Mouse (Mus musculus) left cerebral cortex, adult 11 months (tissue): ENCODE measurements around the gene Olfr324.

ENCODE experiments used
- DNase-seq: peaks from one replicate; pipeline ENCODE4 v3.0.0; 2022; ENCODE audit warnings: low spot score

Gene Olfr324

DNA sequence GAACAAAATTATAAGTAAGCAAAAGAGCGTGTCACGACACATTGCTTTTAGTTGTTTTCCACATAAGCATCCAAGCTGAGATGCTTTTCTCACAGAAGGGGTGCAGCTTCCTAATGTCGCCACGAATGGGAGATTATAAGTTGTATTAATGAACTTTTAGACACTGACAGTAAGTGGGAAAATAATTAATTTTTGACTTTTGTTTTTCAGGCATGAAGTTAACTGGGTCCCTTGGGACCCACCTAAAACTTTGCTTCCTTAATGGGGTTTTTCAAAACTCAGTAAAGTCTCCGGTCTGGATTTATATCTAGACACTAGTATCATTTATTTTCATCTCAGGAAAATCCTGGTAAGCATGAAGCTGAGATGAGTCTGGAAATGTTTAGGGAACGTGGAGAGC lies at the start of gene Olfr324:
TSS of gene Olfr324 (plus strand) at position 301 of the 400 bp plus-strand sequence.
- DNase-seq: no peak

DNA sequence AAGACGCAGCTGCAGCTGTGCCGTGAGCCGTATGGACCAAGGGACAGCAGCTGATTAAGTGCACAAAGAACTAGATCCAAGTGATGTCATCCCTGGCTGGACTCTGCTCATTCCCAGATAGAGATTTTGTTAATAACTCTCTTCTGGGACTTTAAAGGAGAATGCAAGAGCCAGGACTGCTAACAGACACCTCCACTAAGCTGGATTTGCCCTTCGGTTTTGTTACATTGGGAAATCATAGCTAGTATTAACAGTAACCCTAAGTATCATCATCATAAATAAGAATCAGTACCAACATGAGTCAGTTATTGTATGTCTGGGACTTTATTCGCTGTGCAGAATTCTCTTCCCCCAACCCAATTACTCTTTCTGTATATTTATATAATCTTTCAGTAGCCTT lies 48.6 kb upstream of the Olfr324 start, which contains the start of gene Olfr329-ps:
TSS of gene Olfr329-ps (minus strand) at position 101 of the 400 bp plus-strand sequence.
- DNase-seq: no peak

DNA sequence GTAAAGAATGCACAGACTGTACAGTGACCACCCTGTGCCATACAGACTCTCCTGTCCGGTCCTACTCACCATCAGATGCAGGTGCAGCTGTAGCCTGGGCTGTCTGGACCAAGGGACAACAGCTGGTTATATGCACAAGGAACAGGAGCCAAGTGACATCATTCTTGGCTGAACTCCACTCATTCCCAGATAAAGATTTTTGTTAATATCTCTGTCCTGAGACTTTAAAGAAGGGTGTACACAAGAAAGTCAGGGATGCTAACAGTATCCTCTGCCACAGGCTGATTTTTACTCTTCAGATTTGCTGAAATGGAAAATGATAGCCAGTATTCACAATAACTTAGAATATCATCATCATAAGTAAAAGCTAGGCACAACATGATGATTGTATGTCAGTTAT lies 39.4 kb upstream of the Olfr324 start, which contains the start of gene Olfr328:
TSS of gene Olfr328 (minus strand) at position 101 of the 400 bp plus-strand sequence.
- no peak for DNase-seq

DNA sequence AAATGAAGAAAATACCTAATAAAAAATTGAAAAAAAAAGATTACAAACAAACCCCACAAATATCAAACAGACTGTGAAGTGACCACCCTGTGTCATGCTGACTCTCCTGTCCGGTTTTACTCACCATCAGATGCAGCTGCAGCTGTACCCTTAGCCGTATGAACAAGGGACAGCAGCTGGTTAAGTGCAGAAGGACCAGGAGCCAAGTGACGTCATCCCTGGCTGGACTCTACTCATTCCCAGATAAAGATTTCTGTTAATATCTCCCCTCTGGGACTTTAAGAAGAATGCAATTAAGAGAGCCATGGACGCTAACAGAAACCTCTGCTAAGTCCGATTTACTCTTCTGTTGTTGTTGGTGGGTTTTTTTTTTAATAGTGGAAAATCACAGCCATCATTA lies 24.5 kb upstream of the Olfr324 start, which contains the start of gene Olfr224:
TSS of gene Olfr224 (minus strand) at position 149 of the 400 bp plus-strand sequence.
- DNase-seq: no peak

DNA sequence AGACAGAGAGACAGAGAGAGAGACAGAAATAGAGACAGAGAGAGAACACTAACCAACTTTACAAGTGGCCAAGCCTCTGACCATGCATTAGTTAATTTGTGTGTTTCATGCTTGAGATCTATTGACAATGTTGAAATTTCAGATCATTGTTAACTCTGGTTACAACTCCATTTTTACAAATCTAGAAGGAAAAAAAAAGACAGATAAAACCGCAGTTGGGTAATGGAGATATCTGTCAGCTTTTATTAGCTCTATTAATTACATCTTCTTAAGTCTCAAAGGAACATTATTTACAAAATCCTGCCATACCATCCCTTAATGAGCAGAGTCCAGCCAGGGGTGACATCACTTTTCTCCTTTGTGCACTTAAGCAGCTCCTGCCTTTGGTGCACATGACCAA lies 17.5 kb upstream of the Olfr324 start, which contains the start of gene Olfr325:
TSS of gene Olfr325 (plus strand) at position 301 of the 400 bp plus-strand sequence.
- DNase-seq: no peak

DNA sequence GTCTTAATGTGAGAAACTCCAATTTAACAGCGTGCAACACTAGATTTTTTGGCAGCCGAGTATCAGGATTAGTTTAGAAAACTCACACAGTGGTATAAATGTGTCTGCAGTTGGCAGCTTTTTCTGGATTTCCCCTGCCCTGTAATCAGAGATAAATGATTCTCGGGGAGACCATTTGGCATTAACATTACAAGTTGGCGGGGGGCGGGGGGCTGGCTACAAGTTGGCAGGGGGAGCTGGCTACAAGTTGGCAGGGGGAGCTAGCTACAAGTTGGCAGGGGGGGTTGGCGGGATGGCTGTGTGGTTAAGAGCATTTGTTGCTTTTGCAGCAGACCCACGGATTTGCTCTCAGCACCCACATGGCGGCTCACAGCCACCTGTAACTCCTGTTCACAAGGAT lies 16.3 kb upstream of the Olfr324 start:
- DNase-seq: no peak

DNA sequence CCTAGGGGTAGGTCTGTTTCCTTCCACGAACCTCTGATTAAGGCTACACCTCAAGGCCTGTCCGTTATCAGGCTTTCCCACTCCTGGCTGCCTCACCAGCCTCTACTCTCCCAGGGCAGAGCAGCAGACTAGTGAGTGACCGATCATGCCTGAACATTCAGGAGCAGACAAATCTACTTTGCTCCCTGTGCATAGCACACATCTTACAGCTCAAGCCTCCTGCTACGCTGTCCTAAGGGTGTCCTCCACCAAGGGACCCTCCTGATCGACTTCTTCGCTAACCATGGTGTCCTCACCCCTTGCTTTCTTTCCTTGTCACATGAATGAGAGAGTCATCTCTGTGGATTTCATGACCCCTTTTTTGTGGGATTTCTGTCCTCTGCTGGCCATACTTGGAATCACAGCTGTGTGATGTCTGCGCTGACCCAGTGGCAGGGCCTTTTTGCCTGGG lies 7.0 kb upstream of the Olfr324 start:
- DNase-seq: no peak

DNA sequence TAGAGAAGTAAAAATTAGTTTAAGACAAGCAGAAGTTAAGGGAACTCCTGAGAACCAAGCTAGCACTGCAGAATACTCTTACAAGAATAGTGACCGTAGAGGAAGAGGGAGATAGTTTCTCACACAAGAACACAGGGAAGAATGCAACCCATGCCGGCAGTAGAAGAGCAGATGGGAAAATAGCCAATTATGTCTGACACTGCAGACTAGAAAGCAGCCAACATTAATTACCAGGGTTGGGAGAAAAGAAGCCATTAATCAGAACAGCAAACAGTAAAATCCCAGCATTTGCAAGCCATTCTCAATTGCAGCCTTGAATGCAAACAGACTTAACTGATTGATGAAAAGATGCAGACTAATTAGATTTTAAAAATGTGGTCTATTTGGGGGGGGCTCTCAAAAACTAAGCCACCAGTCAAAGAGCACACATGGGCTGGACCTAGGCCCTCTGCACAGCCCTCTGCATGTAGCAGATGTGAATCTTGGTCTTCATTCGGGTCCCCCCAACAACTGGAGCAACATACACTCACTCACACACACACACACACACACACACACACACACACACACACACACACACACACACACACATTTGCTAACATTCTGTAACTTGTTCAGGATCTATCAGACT lies 6.2 kb upstream of the Olfr324 start:
- no peak for DNase-seq

DNA sequence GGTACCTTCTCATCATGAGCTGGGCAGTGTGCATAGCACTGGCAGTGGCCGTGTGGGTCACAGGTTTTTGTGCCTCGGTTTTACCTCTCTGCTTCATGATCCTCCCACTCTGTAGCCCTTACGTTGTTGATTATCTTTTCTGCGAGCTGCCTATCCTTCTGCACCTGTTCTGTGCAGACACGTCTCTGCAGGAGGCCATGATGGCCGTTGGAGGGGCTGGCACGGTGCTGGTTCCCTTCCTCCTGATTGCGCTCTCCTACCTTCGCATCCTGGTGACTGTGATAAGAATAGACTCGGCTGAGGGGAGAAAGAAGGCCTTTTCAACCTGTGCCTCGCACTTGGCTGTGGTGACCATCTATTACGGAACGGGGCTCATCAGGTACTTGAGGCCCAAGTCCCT lies 2.9 kb downstream of the Olfr324 start:
- DNase-seq: no peak

DNA sequence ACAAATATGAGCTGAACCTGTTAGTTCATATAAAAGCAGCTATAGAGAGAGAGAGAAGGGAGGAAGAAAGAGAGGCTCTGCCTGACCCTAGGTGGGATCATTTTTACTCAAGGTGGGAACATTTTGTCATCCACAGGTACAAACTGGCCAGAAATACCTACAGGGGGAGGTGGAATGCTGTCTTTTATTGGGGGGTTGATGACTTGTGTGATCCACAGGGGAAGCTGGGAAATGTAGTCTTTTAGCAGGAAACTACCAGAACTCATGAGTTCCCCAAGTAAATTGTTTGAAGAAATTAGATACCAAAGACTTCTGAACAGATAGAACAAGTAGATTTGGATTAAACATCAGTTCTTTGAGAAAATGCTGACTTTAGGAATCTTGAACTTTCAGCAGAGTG lies 7.1 kb downstream of the Olfr324 start:
- no peak for DNase-seq

DNA sequence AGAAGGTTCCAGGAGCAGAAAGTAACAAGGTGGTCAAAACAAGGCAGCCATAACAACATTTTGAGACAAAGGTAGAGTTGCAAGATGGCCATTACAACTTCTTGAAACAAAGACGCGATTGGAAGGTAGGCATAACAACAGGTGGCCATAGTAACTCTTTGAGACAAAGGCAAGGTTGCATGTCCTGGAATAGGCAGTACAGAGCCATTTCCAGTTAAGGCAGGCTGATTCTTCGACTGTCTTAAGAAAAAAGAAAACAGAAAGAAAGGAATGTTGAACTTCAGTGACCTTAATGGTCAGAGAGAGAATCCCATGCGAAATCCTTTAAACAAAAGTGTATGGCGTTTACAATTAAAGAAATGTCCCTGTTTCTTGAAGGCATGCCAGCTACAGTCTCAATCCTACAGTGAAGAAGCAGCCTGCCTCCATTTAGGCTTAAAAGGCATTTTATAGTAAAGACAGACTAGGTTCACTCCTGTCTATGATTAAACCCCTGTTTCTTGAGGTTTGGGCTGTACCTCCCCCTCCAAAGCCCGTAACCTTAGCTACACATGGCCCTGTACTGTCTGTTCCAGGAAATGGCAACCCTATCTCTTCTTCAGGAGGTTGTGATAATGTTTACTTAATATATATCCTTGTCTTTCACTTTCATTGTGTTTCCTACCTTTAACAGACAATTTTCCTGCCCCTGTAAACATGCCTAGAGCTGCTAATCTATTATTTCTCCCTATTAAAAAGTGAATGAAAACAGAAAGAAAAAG lies 8.1 kb downstream of the Olfr324 start:
- DNase-seq: no peak

DNA sequence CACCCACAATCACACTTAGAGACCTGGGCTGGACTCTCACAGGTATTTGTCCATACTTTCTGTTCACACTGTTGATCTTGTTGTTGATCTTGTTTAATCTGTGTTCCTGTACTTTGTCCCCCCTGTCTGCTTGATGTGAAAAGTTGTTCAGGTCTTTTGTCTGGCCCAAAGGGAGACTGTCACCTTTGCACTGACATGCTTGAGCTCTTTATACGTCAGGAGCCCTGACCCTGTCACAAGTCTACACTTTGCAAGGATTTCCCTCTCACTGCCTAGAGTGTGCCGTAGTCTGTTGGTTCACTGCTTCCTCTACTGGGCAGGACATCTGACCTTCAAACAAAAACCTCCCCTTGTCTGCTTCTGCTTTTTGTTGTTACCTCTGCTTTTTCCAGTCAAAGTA lies 9.8 kb downstream of the Olfr324 start:
- DNase-seq: no peak

DNA sequence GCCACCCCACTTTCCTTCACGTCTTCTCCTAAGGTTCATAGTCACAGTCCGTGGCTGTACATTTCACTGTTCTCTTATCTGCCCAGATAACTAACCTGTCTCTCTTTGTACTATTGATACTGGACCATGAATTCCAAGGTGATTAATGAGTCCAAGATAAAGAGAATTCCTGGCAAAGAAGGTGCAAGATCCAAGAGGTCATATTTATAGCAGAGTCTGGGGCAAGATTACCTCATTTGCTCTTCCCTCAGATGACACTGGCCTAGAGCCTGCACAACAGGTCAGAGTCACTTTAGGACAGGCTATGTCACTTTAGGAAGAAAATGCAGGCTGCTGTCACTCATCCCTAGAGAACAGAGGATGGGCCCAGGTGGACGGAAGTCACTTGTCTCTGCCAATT lies 10.3 kb downstream of the Olfr324 start:
- DNase-seq: no peak

DNA sequence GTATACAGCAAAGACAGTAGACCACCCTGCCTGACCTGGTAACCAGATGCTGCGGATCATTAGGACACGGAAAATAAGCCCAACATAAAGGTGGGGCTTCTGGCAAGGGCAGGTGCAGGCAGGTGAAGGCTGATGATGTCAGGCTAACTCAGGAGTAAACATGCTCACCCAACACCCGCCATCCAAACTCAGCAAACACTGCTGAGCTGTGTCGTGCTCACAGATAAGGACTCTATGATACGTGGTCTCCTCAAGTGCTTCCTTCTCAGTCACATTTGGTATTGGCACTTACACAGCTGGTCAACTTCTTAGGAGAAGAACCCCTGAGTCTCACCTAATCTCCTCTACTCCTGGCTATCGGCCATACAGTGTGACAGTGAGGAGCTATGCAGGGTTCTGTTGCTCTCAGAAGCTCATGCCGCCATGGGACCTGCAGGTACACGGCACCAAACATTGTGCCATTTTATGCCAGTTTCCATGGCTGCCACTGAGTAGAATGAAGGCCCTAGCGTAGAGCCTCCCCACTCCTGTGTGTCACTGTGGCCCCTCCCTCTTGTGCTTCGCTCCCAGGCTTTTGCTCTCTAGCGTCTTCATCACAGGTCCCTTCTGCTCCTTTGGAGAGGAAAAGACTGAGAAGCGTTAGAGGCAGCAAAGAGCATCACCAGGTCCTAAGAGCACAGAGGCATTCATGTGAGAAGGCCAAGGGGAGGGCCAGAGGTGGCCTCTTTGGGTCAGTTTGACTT lies 11.4 kb downstream of the Olfr324 start:
- DNase-seq: no peak

DNA sequence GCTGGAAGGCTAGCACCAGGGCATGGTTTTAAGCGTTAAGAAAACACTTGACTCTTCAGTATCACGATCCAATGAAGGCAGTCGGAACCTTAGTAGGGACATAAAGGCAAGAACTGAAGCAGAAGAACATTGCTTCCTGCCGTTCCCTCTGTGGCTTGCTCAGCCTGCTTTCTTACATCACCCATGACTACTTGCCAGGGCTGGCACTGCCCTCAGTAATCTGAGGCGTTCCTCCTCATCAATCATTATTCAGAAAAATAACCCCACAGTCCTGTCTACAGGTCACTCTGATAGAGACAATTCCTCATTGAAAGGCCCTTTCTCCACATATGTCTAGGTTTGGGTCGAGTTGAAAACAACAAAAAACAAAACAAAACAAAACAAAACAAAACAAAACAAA lies 12.1 kb downstream of the Olfr324 start:
- DNase-seq: no peak

DNA sequence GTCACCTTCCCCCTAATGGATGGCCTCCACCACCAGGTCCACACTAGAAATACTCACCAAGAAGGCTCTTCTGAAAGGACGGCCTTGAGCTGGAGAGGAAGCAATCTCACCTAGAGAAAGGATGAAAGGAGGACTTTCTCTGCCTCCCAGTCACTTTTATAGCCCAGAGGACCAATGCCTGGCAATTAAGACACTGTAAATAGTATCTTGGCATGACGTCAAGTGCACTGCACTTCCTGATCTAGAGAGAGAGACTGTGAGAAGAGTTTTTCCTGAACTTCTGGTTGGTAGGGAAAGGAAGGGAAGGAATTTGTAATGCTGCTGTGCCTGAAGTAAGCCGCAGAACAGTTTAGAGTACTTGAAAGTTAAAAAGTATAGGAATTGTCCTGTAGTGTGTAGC lies 18.4 kb downstream of the Olfr324 start:
- DNase-seq: no peak

DNA sequence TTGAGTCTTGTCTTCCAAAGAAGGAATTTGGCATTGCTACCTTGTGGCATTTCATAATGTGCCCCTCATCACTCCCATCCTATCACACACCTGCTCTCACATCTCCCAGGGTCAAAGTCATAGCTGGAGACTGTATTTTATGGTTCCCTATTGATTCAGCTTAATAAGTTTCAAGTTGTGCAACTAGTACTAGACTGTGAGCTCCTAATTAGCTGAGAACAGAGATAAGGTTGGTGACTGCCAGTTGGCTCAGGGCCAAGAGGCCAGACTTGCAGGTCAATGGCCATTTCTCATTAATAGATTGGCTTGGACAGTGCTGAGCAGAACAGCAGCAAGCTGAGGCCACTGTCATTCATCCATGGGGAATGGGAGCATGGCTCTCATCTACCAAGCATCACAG lies 19.6 kb downstream of the Olfr324 start:
- no peak for DNase-seq

DNA sequence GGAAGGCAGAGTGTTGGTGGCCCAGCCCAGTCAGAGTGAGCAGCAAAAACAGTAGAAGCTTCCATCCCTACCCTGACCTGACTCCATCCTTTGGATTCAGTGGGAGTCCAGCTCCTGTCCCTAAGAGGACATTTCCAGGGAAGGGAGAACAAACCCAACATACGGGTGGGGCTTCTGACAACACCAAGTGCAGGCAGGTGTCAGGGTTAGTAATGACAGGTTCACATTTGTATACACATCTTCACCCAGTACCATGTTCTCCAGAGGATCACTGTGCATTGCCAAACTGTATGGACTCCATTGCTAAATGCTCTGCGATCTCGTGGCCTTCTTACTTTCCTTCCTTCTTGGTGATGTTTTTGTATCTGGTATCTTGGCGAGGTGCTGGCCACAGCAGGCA lies 21.1 kb downstream of the Olfr324 start, which contains the start of gene 2210407C18Rik:
TSS of gene 2210407C18Rik (minus strand) at position 101 of the 400 bp plus-strand sequence.
- DNase-seq: no peak

DNA sequence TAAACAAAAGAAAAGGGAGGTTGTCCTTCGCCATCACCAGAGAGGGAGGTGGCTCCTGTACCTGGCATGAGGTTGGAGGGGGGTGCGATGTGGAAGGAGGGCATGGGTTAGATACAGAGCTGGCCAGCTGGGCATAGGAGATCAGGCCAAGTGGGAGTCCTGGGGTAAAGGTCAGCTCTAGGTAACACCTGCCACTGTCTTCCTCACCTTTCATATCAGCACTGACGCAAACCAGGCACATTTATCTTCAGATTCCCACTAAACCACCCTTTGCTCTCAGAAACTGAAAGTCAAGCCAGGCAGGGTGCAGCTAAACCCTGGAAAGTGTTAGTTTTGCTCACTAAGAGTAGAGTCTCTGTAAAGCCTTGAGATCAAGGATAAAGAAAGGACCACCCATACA lies 23.5 kb downstream of the Olfr324 start:
- no peak for DNase-seq

DNA sequence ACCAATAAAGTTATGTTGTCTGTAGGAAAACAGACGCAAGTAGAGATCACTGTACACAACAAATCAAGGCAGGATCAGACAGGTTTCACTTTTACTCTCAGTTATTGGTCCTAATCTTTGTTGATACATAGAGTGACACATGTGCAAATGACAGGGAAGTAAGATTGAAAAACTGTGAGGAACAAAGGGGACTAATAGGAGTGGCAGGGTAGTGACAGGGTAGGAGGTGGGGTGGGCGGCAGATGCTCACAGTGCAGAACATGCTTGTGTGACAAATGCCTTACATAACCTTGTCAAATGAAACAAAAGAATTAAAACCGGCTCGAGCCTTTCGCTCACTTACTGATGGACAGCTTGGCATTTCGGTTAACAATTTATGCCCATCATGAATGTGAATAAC lies 23.9 kb downstream of the Olfr324 start:
- peak; percentile 7 for DNase-seq

DNA sequence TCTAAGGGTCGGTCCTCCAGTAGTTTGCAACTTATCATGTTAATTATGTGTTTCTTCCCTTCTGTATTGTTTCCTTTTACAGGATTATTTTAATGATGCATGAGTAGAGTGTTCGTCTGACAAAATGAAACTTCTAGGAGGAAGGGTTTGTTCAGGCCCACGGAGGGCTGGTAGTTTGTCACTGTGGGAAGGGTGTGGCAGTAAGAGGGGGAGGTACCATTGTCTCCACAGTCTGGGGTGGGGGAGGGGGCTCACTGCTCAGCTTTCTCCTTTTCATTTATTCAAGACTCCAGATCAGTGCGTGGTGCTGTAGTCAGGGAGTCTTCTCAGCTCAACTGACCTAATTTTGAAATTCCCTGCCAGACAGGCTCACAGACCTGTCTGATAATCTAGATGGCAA lies 31.2 kb downstream of the Olfr324 start:
- no peak for DNase-seq

DNA sequence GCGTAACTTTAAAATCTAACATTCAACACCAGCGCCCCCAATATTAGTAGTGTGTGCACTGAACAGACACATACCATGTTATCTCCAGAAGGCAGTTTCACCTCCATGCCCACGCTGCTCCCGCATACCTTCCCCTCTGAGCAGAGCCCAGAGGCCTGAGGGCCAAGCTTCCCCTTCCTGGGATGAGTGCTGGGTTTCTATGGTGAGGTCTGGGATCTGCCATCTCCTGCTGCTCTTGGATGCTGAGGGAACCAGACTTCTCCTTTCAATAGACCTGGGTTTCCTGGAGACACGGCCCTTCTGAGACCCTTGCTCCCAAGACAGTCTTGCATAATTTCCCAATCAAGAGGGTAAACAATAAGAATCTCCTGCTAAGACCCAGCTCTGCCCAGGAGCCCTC lies 35.5 kb downstream of the Olfr324 start, which contains the start of gene Olfr323:
TSS of gene Olfr323 (minus strand) at position 101 of the 400 bp plus-strand sequence.
- DNase-seq: no peak
